Mouse (Mus musculus) erythroblast, embryonic 14.5 days (primary cell): ENCODE results near the gene Nuak1.

Experiments used
- GATA1 ChIP-seq: IDR thresholded peaks from 2 replicates; pipeline ENCODE4 v1.6.1; 2012; ENCODE audit warnings: low read length, inconsistent platforms, mixed read lengths
- TAL1 ChIP-seq: IDR thresholded peaks from 3 replicates; pipeline ENCODE4 v1.6.1; 2012; ENCODE audit warnings: low read length, inconsistent platforms, mixed read lengths

GRCm38 (mm10) chr10:84324018-84324417, 116.4 kb downstream of the Nuak1 start:
- TF ChIP-seq TAL1 (no peak), GATA1 (no peak)
